Mouse (Mus musculus): ENCODE data around the gene Carm1. TPM values are rescaled to one million over a fixed set of nuclear protein-coding genes. Genes with fewer than 3 reads are reported as not detected.
"Not testable (repeated sequence)": the region's sequence is repeated elsewhere in the genome, so short reads cannot be mapped to it uniquely, and the experiment has no call there.

Carm1 gene
- polyA plus RNA-seq, 1 experiment from 2014 or later: 44.0 TPM

- Histone ChIP-seq H3K4me2 (peak within 1 kb of the TSS; percentile 99), H3K27me3 (ENCODE audit: control insufficient read depth, insufficient read depth, low read length) (no peaks in the 10 kb centered on the region), H3K36me3 (ENCODE audit: control insufficient read depth, insufficient read depth, low read length) (peaks cover 26% of the 10 kb centered on the region), H3K9me3 (replicated peaks; ENCODE audit: control insufficient read depth, low read length) (no peaks in the 10 kb centered on the region), H3K4me1 (ENCODE audit: control insufficient read depth, insufficient read depth, low read length) (peaks cover 12% of the 10 kb centered on the region), H3K27ac (ENCODE audit: low read depth, low read length) (peak within 1 kb of the TSS; percentile 80), H3K9ac (ENCODE audit: low read depth, low read length) (peak within 1 kb of the TSS; percentile 80), H3K4me3 (ENCODE audit: low read depth, low read length) (peak within 1 kb of the TSS; percentile 78)
- peak; percentile 83 for ATAC-seq (replicated peaks; ENCODE audit: insufficient number of reproducible peaks, low FRiP score, low TSS enrichment)
- WGBS (ENCODE audit: insufficient replicate concordance): under 1% methylated on average over 30 of the region's 30 CpGs
These were observed 46.0 kb downstream of the Carm1 start, which contains the start of the genes Timm29 and Yipf2 for GRCm38 (mm10) chr9:21592703-21593121. Timm29 (plus strand) TSS chr9:21592722. Yipf2 (minus strand) TSS chr9:21592828.

GRCm38 (mm10) chr9:21593122-21593721 lies 46.5 kb downstream of the Carm1 start:
- Histone ChIP-seq H3K27ac (ENCODE audit: low read depth, low read length) (peak overlapping the region; percentile 80), H3K9ac (ENCODE audit: low read depth, low read length) (peak overlapping the region; percentile 80), H3K4me3 (ENCODE audit: low read depth, low read length) (peak overlapping the region; percentile 78), H3K36me3 (ENCODE audit: control insufficient read depth, insufficient read depth, low read length) (peaks cover 21% of the 10 kb centered on the region), H3K9me3 (replicated peaks; ENCODE audit: control insufficient read depth, low read length) (no peaks in the 10 kb centered on the region), H3K4me1 (ENCODE audit: control insufficient read depth, insufficient read depth, low read length) (peaks cover 12% of the 10 kb centered on the region), H3K4me2 (peak overlapping the region; percentile 99), H3K27me3 (ENCODE audit: control insufficient read depth, insufficient read depth, low read length) (no peaks in the 10 kb centered on the region)
- WGBS (ENCODE audit: insufficient replicate concordance): 1% methylated on average over 61 of the region's 69 CpGs
- ATAC-seq (replicated peaks; ENCODE audit: insufficient number of reproducible peaks, low FRiP score, low TSS enrichment): peak; percentile 54

GRCm38 (mm10) chr9:21594350-21594749 lies 47.7 kb downstream of the Carm1 start:
- 83% methylated on average over 8 of the region's 8 CpGs for WGBS (ENCODE audit: insufficient replicate concordance)
- Histone ChIP-seq H3K4me1 (ENCODE audit: control insufficient read depth, insufficient read depth, low read length) (peaks cover 12% of the 10 kb centered on the region), H3K36me3 (ENCODE audit: control insufficient read depth, insufficient read depth, low read length) (peaks cover 10% of the 10 kb centered on the region), H3K4me2 (peak overlapping the region; percentile 99)
- not testable (repeated sequence) for H3K4me3 ChIP-seq (ENCODE audit: low read depth, low read length); H3K9ac ChIP-seq (ENCODE audit: low read depth, low read length); H3K27me3 ChIP-seq (ENCODE audit: control insufficient read depth, insufficient read depth, low read length); H3K9me3 ChIP-seq (replicated peaks; ENCODE audit: control insufficient read depth, low read length); ATAC-seq (replicated peaks; ENCODE audit: insufficient number of reproducible peaks, low FRiP score, low TSS enrichment); H3K27ac ChIP-seq (ENCODE audit: low read depth, low read length)

GRCm38 (mm10) chr9:21594838-21595237 lies 48.1 kb downstream of the Carm1 start:
- Histone ChIP-seq H3K4me3 (ENCODE audit: low read depth, low read length) (no peak overlapping the region), H3K9ac (ENCODE audit: low read depth, low read length) (no peak overlapping the region), H3K4me1 (ENCODE audit: control insufficient read depth, insufficient read depth, low read length) (peaks cover 12% of the 10 kb centered on the region), H3K36me3 (ENCODE audit: control insufficient read depth, insufficient read depth, low read length) (peaks cover 6% of the 10 kb centered on the region; the same call in 1 of the 2 replicates), H3K9me3 (replicated peaks; ENCODE audit: control insufficient read depth, low read length) (no peaks in the 10 kb centered on the region), H3K27ac (ENCODE audit: low read depth, low read length) (no peak overlapping the region), H3K27me3 (ENCODE audit: control insufficient read depth, insufficient read depth, low read length) (no peaks in the 10 kb centered on the region), H3K4me2 (no peak overlapping the region)
- WGBS (ENCODE audit: insufficient replicate concordance): 80% methylated on average over 2 of the region's 2 CpGs
- ATAC-seq (replicated peaks; ENCODE audit: insufficient number of reproducible peaks, low FRiP score, low TSS enrichment): no peak

GRCm38 (mm10) chr9:21598198-21598597 lies 51.5 kb downstream of the Carm1 start:
- no peak overlapping the region for H3K27ac ChIP-seq (ENCODE audit: low read depth, low read length)
- H3K4me1 ChIP-seq (ENCODE audit: control insufficient read depth, insufficient read depth, low read length): peaks cover 6% of the 10 kb centered on the region
- H3K27me3 ChIP-seq (ENCODE audit: control insufficient read depth, insufficient read depth, low read length): no peaks in the 10 kb centered on the region
- H3K9me3 ChIP-seq (replicated peaks; ENCODE audit: control insufficient read depth, low read length): no peaks in the 10 kb centered on the region
- H3K9ac ChIP-seq (ENCODE audit: low read depth, low read length): no peak overlapping the region
- no peak for ATAC-seq (replicated peaks; ENCODE audit: insufficient number of reproducible peaks, low FRiP score, low TSS enrichment)
- WGBS (ENCODE audit: insufficient replicate concordance): 25% methylated on average over 2 of the region's 2 CpGs
- H3K4me3 ChIP-seq (ENCODE audit: low read depth, low read length): no peak overlapping the region
- H3K4me2 ChIP-seq: no peak overlapping the region
- H3K36me3 ChIP-seq (ENCODE audit: control insufficient read depth, insufficient read depth, low read length): peaks cover 3% of the 10 kb centered on the region; the same call in 1 of the 2 replicates

- Histone ChIP-seq H3K36me3 (ENCODE audit: control insufficient read depth, insufficient read depth, low read length) (peaks cover 2% of the 10 kb centered on the region; the same call in 1 of the 2 replicates), H3K27ac (ENCODE audit: low read depth, low read length) (no peak overlapping the region), H3K27me3 (ENCODE audit: control insufficient read depth, insufficient read depth, low read length) (no peaks in the 10 kb centered on the region), H3K4me2 (no peak overlapping the region), H3K4me3 (ENCODE audit: low read depth, low read length) (no peak overlapping the region), H3K9ac (ENCODE audit: low read depth, low read length) (no peak overlapping the region), H3K4me1 (ENCODE audit: control insufficient read depth, insufficient read depth, low read length) (no peaks in the 10 kb centered on the region), H3K9me3 (replicated peaks; ENCODE audit: control insufficient read depth, low read length) (no peaks in the 10 kb centered on the region)
- WGBS (ENCODE audit: insufficient replicate concordance): 64% methylated on average over 3 of the region's 3 CpGs
- ATAC-seq (replicated peaks; ENCODE audit: insufficient number of reproducible peaks, low FRiP score, low TSS enrichment): no peak
These were observed 53.5 kb downstream of the Carm1 start for GRCm38 (mm10) chr9:21600186-21600585.

- H3K4me3 ChIP-seq (ENCODE audit: low read depth, low read length): no peak overlapping the region
- no peaks in the 10 kb centered on the region for H3K36me3 ChIP-seq (ENCODE audit: control insufficient read depth, insufficient read depth, low read length)
- H3K9me3 ChIP-seq (replicated peaks; ENCODE audit: control insufficient read depth, low read length): no peaks in the 10 kb centered on the region
- 75% methylated on average over 2 of the region's 2 CpGs for WGBS (ENCODE audit: insufficient replicate concordance)
- no peaks in the 10 kb centered on the region for H3K4me1 ChIP-seq (ENCODE audit: control insufficient read depth, insufficient read depth, low read length)
- no peak overlapping the region for H3K27ac ChIP-seq (ENCODE audit: low read depth, low read length)
- no peaks in the 10 kb centered on the region for H3K27me3 ChIP-seq (ENCODE audit: control insufficient read depth, insufficient read depth, low read length)
- ATAC-seq (replicated peaks; ENCODE audit: insufficient number of reproducible peaks, low FRiP score, low TSS enrichment): no peak
- no peak overlapping the region for H3K4me2 ChIP-seq
- H3K9ac ChIP-seq (ENCODE audit: low read depth, low read length): no peak overlapping the region
These were observed 54.4 kb downstream of the Carm1 start for GRCm38 (mm10) chr9:21601073-21601472.

GRCm38 (mm10) chr9:21601722-21602399 lies 55.2 kb downstream of the Carm1 start:
- no peaks in the 10 kb centered on the region for H3K27me3 ChIP-seq (ENCODE audit: control insufficient read depth, insufficient read depth, low read length)
- H3K27ac ChIP-seq (ENCODE audit: low read depth, low read length): no peak overlapping the region
- H3K9ac ChIP-seq (ENCODE audit: low read depth, low read length): no peak overlapping the region
- ATAC-seq (replicated peaks; ENCODE audit: insufficient number of reproducible peaks, low FRiP score, low TSS enrichment): 0 out of 2 replicates have a peak, but pooled peaks have one; percentile 11
- H3K9me3 ChIP-seq (replicated peaks; ENCODE audit: control insufficient read depth, low read length): no peaks in the 10 kb centered on the region
- WGBS (ENCODE audit: insufficient replicate concordance): 46% methylated on average over 10 of the region's 10 CpGs
- H3K4me3 ChIP-seq (ENCODE audit: low read depth, low read length): no peak overlapping the region
- H3K4me2 ChIP-seq: no peak overlapping the region
- no peaks in the 10 kb centered on the region for H3K4me1 ChIP-seq (ENCODE audit: control insufficient read depth, insufficient read depth, low read length)
- no peaks in the 10 kb centered on the region for H3K36me3 ChIP-seq (ENCODE audit: control insufficient read depth, insufficient read depth, low read length)
